Mouse (Mus musculus): ENCODE measurements at regions not wholly inside any gene's neighbourhood (a gene's known extent, or its start where the extent isn't known, plus 50 kb on each side); places are given as distances from the start of the nearest gene placed in this dataset.

GRCm38 (mm10) chr7:136452561-136452960 lies 441.9 kb upstream of the Mgmt start:
- WGBS: 83% methylated on average over 5 of the region's 5 CpGs
- Histone ChIP-seq H3K36me3 (no peaks in the 10 kb centered on the region), H3K4me3 (replicated peaks) (no peak overlapping the region), H3K9me3 (replicated peaks) (no peaks in the 10 kb centered on the region), H3K27me3 (peaks cover 12% of the 10 kb centered on the region; the same call in 1 of the 2 replicates), H3K4me1 (no peaks in the 10 kb centered on the region), H3K4me2 (no peak overlapping the region), H3K9ac (no peak overlapping the region), H3K27ac (no peak overlapping the region)
- ATAC-seq (replicated peaks; ENCODE audit: low FRiP score): no peak

GRCm38 (mm10) chr7:136457171-136457570 lies 437.2 kb upstream of the Mgmt start:
- Histone ChIP-seq H3K4me1 (no peaks in the 10 kb centered on the region), H3K4me2 (no peak overlapping the region), H3K4me3 (replicated peaks) (no peak overlapping the region), H3K27ac (no peak overlapping the region), H3K27me3 (peaks cover 15% of the 10 kb centered on the region; the same call in 1 of the 2 replicates), H3K9me3 (replicated peaks) (no peaks in the 10 kb centered on the region), H3K36me3 (no peaks in the 10 kb centered on the region), H3K9ac (no peak overlapping the region)
- WGBS: 64% methylated on average over 7 of the region's 7 CpGs
- no peak for ATAC-seq (replicated peaks; ENCODE audit: low FRiP score)

GRCm38 (mm10) chr7:136457867-136458448 lies 436.5 kb upstream of the Mgmt start:
- H3K36me3 ChIP-seq: no peaks in the 10 kb centered on the region
- peaks cover 14% of the 10 kb centered on the region; the same call in 1 of the 2 replicates for H3K27me3 ChIP-seq
- H3K4me3 ChIP-seq (replicated peaks): no peak overlapping the region
- H3K9ac ChIP-seq: no peak overlapping the region
- no peaks in the 10 kb centered on the region for H3K4me1 ChIP-seq
- no peak overlapping the region for H3K27ac ChIP-seq
- H3K9me3 ChIP-seq (replicated peaks): no peaks in the 10 kb centered on the region
- ATAC-seq (replicated peaks; ENCODE audit: low FRiP score): no peak
- H3K4me2 ChIP-seq: no peak overlapping the region
- WGBS: 60% methylated on average over 10 of the region's 10 CpGs

GRCm38 (mm10) chr7:136477135-136477534 lies 417.3 kb upstream of the Mgmt start:
- Histone ChIP-seq H3K4me2 (no peak overlapping the region), H3K4me1 (peaks cover 24% of the 10 kb centered on the region), H3K27me3 (peaks cover 8% of the 10 kb centered on the region; the same call in 1 of the 2 replicates), H3K4me3 (replicated peaks) (no peak overlapping the region), H3K36me3 (no peaks in the 10 kb centered on the region), H3K9ac (no peak overlapping the region), H3K27ac (no peak overlapping the region), H3K9me3 (replicated peaks) (no peaks in the 10 kb centered on the region)
- 58% methylated on average over 4 of the region's 4 CpGs for WGBS
- 0 out of 2 replicates have a peak, but pooled peaks have one; percentile 60 for ATAC-seq (replicated peaks; ENCODE audit: low FRiP score)

GRCm38 (mm10) chr7:136480641-136481202 lies 413.7 kb upstream of the Mgmt start:
- Histone ChIP-seq H3K9me3 (replicated peaks) (no peaks in the 10 kb centered on the region), H3K4me3 (replicated peaks) (no peak overlapping the region), H3K36me3 (no peaks in the 10 kb centered on the region), H3K9ac (no peak overlapping the region), H3K27ac (peak overlapping the region; percentile 45; the same call in 1 of the 2 replicates), H3K4me2 (no peak overlapping the region), H3K4me1 (peaks cover 28% of the 10 kb centered on the region), H3K27me3 (peaks cover 18% of the 10 kb centered on the region)
- WGBS: 25% methylated on average over 13 of the region's 13 CpGs
- peak; percentile 46 for ATAC-seq (replicated peaks; ENCODE audit: low FRiP score)

GRCm38 (mm10) chr7:136483237-136483636 lies 411.2 kb upstream of the Mgmt start:
- H3K36me3 ChIP-seq: no peaks in the 10 kb centered on the region
- H3K4me3 ChIP-seq (replicated peaks): no peak overlapping the region
- H3K9ac ChIP-seq: no peak overlapping the region
- H3K27me3 ChIP-seq: peaks cover 29% of the 10 kb centered on the region
- peaks cover 28% of the 10 kb centered on the region for H3K4me1 ChIP-seq
- H3K4me2 ChIP-seq: no peak overlapping the region
- ATAC-seq (replicated peaks; ENCODE audit: low FRiP score): no peak
- no peak overlapping the region for H3K27ac ChIP-seq
- no peaks in the 10 kb centered on the region for H3K9me3 ChIP-seq (replicated peaks)

- Histone ChIP-seq H3K27me3 (peaks cover 64% of the 10 kb centered on the region), H3K4me3 (replicated peaks) (no peak overlapping the region), H3K4me2 (no peak overlapping the region), H3K27ac (no peak overlapping the region), H3K4me1 (peaks cover 18% of the 10 kb centered on the region), H3K9ac (no peak overlapping the region), H3K9me3 (replicated peaks) (no peaks in the 10 kb centered on the region), H3K36me3 (no peaks in the 10 kb centered on the region)
- 49% methylated on average over 5 of the region's 5 CpGs for WGBS
- ATAC-seq (replicated peaks; ENCODE audit: low FRiP score): no peak
These were observed 406.9 kb upstream of the Mgmt start for GRCm38 (mm10) chr7:136487556-136487955.

GRCm38 (mm10) chr7:136494862-136495261 lies 399.6 kb upstream of the Mgmt start:
- Histone ChIP-seq H3K9ac (no peak overlapping the region), H3K27ac (no peak overlapping the region), H3K27me3 (peaks cover 92% of the 10 kb centered on the region), H3K36me3 (no peaks in the 10 kb centered on the region), H3K4me1 (peaks cover 24% of the 10 kb centered on the region), H3K9me3 (replicated peaks) (no peaks in the 10 kb centered on the region), H3K4me3 (replicated peaks) (no peak overlapping the region), H3K4me2 (no peak overlapping the region)
- WGBS: 60% methylated on average over 3 of the region's 3 CpGs
- ATAC-seq (replicated peaks; ENCODE audit: low FRiP score): no peak

GRCm38 (mm10) chr7:136496335-136497242 lies 397.8 kb upstream of the Mgmt start:
- H3K36me3 ChIP-seq: no peaks in the 10 kb centered on the region
- no peak overlapping the region for H3K9ac ChIP-seq
- H3K4me1 ChIP-seq: peaks cover 21% of the 10 kb centered on the region
- H3K27ac ChIP-seq: no peak overlapping the region
- no peak overlapping the region for H3K4me3 ChIP-seq (replicated peaks)
- ATAC-seq (replicated peaks; ENCODE audit: low FRiP score): no peak
- peak overlapping the region; percentile 5; the same call in 1 of the 2 replicates for H3K4me2 ChIP-seq
- WGBS: 41% methylated on average over 19 of the region's 19 CpGs
- H3K9me3 ChIP-seq (replicated peaks): no peaks in the 10 kb centered on the region
- H3K27me3 ChIP-seq: peaks cover 93% of the 10 kb centered on the region

GRCm38 (mm10) chr7:136500059-136500458 lies 394.4 kb upstream of the Mgmt start:
- no peak for ATAC-seq (replicated peaks; ENCODE audit: low FRiP score)
- Histone ChIP-seq H3K9ac (no peak overlapping the region), H3K36me3 (no peaks in the 10 kb centered on the region), H3K4me1 (peaks cover 39% of the 10 kb centered on the region), H3K4me3 (replicated peaks) (no peak overlapping the region), H3K27ac (no peak overlapping the region), H3K4me2 (no peak overlapping the region), H3K27me3 (peaks cover 87% of the 10 kb centered on the region), H3K9me3 (replicated peaks) (no peaks in the 10 kb centered on the region)
- WGBS: 90% methylated on average over 4 of the region's 4 CpGs

- ATAC-seq (replicated peaks; ENCODE audit: low FRiP score): no peak
- no peaks in the 10 kb centered on the region for H3K9me3 ChIP-seq (replicated peaks)
- no peak overlapping the region for H3K27ac ChIP-seq
- WGBS: 83% methylated on average over 7 of the region's 7 CpGs
- H3K4me3 ChIP-seq (replicated peaks): no peak overlapping the region
- H3K36me3 ChIP-seq: no peaks in the 10 kb centered on the region
- H3K4me2 ChIP-seq: no peak overlapping the region
- no peak overlapping the region for H3K9ac ChIP-seq
- H3K27me3 ChIP-seq: peaks cover 87% of the 10 kb centered on the region
- peaks cover 33% of the 10 kb centered on the region for H3K4me1 ChIP-seq
These were observed 393.3 kb upstream of the Mgmt start for GRCm38 (mm10) chr7:136501094-136501493.
